Mouse (Mus musculus): ENCODE data around the gene Mas1.

GRCm38 (mm10) chr17:12846474-12846873 lies 21.5 kb downstream of the Mas1 start:
- TF ChIP-seq EP300 (IDR thresholded peaks at IDR 0.05; ENCODE audit: low read depth) (no peak), CTCF (IDR thresholded peaks at IDR 0.05; ENCODE audit: low read depth) (no peak)

Data from liver, embryonic 14.5 days (tissue).